Mouse (Mus musculus) ES-E14 (cell line): ENCODE data around the gene Supt20. TPM values are rescaled to one million over a fixed set of nuclear protein-coding genes. Genes with fewer than 3 reads are reported as not detected.

Source experiments
- DNase-seq: peaks from one replicate; pipeline ENCODE4 v3.0.0-alpha.2; 2013; ENCODE audit warnings: low read depth, low spot score
- H3K27ac ChIP-seq: 2 replicates; pipeline ENCODE4 v1.5.1; 2012; ENCODE audit warnings: low read depth, mild to moderate bottlenecking, low read length, moderate library complexity, mixed read lengths; ENCODE audit not compliant: poor library complexity, insufficient read depth, severe bottlenecking
- H3K36me3 ChIP-seq: 2 replicates; pipeline ENCODE4 v1.6.1; 2012; ENCODE audit warnings: mild to moderate bottlenecking, low read length, moderate library complexity, mixed read lengths; ENCODE audit not compliant: control insufficient read depth, poor library complexity, insufficient read depth, severe bottlenecking
- H3K4me1 ChIP-seq, 2 experiments: fragments of 150-350 bp in 1 of 2; sonication (generic) in 1 of 2; 2 replicates each; pipeline ENCODE4 v1.6.1; 2012; ENCODE audit warnings: low read length in 2 of 2, mild to moderate bottlenecking in 1 of 2, mixed read lengths in 1 of 2; ENCODE audit not compliant: control insufficient read depth in 2 of 2, insufficient read depth in 2 of 2, poor library complexity in 1 of 2
- H3K4me3 ChIP-seq, 2 experiments: fragments of 150-350 bp in 1 of 2; sonication (generic) in 1 of 2; 2 replicates each; pipeline ENCODE4 v1.5.1; 2012; ENCODE audit warnings: low read length in 2 of 2, low read depth in 1 of 2, mild to moderate bottlenecking in 1 of 2, mixed read lengths in 1 of 2; ENCODE audit not compliant: insufficient read depth in 1 of 2, poor library complexity in 1 of 2, severe bottlenecking in 1 of 2
- H3K9ac ChIP-seq: 2 replicates; pipeline ENCODE4 v1.6.1; 2012; ENCODE audit warnings: low read depth, mild to moderate bottlenecking, low read length, mixed read lengths; ENCODE audit not compliant: poor library complexity, insufficient read depth, severe bottlenecking
- H3K9me3 ChIP-seq: fragments of 150-350 bp; sonication (generic); 2 replicates; pipeline ENCODE4 v1.6.1; 2012; ENCODE audit warnings: low read depth, mild to moderate bottlenecking, low read length; ENCODE audit not compliant: control insufficient read depth, insufficient read depth
- CHD2 ChIP-seq: IDR thresholded peaks from 2 replicates; pipeline ENCODE4 v1.6.1; 2014; ENCODE audit warnings: mild to moderate bottlenecking, low read depth, low read length, inconsistent platforms
- HCFC1 ChIP-seq: IDR thresholded peaks from 2 replicates; pipeline ENCODE4 v1.6.1; 2012; ENCODE audit warnings: low read length, inconsistent platforms, borderline replicate concordance; ENCODE audit not compliant: insufficient read depth
- MAFK ChIP-seq: IDR thresholded peaks from 2 replicates; pipeline ENCODE4 v1.6.1; 2014; ENCODE audit warnings: mild to moderate bottlenecking, low read depth, low read length, inconsistent platforms; ENCODE audit not compliant: insufficient read depth
- ZC3H11A ChIP-seq: IDR thresholded peaks from 2 replicates; pipeline ENCODE4 v1.6.1; 2012; ENCODE audit warnings: low read depth, mild to moderate bottlenecking, inconsistent platforms, low read length, borderline replicate concordance
- ZNF384 ChIP-seq: IDR thresholded peaks from 2 replicates; pipeline ENCODE4 v1.6.1; 2012; ENCODE audit warnings: low read depth, low read length, inconsistent platforms
- in situ Hi-C, 2 experiments: fragments of 600-800 bp; cut with MboI; formaldehyde crosslinking; loops; one replicate each; pipeline ENCODE4 v1.15.1; 2025; ENCODE audit warnings: low sequenced_read_pairs in 2 of 2, inconsistent platforms in 1 of 2; ENCODE audit not compliant: unreplicated experiment in 2 of 2
- total RNA-seq: library from RNA; depleted of rRNA; stranded (reverse); fragments of 300-350 nt; gene quantifications from 2 replicates; pipeline ENCODE4 v1.2.3, GENCODE M21; 2012

Supt20 gene
- total RNA-seq, 1 experiment: 56.4 TPM

DNA sequence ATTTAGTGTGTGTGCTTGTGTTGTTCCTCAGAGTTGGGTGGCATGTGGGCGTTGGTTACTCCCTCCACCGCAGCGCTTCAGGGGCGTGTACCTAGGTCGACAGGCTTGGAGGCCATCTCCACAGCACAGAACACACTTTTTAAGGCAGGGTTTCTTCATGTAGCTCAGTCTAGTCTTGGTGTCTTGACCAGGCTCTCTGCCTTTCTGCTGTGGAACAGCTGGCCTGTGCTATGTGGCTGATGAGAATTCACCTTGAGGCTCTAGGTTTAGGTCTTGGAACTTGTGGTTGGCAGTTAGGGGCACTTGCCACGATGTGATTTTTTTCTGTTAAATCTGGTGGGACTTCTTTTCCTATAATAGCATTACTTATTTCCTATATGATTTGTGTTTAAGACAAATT is 21.6 kb downstream of the Supt20 start, which contains the start of gene Gm21958:
Gene Gm21958, minus strand, starts transcription at position 101 of the 400 bp plus-strand sequence.
- TF ChIP-seq ZC3H11A: no peak
- in situ Hi-C loops: no loop called here
- Histone ChIP-seq H3K27ac (no peak within 1 kb of the TSS), H3K9me3 (no peaks in the 10 kb centered on the region), H3K4me3 (no peak within 1 kb of the TSS), H3K36me3 (peaks cover 40% of the 10 kb centered on the region), H3K9ac (no peak within 1 kb of the TSS), H3K4me1 (no peaks in the 10 kb centered on the region)
- DNase-seq: no peak

DNA sequence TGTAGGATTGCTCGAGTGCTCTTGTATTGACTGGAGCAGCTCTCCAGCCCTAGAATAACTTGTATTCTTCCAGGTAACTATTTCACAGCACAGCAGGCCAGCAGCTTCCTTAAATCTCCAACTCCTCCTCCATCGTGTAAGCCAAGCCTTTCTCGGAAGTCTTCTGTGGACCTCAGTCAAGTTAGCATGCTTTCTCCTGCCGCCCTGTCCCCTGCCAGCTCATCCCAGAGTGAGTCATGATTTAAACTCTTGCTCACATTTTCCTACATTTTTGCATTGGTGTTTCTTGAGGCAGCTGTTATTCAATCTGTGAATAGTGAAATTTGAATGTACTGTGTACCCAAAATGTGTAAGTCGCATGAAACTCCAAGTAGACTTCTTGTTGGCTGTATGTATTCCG is 22.9 kb downstream of the Supt20 start:
- Histone ChIP-seq H3K9me3 (no peaks in the 10 kb centered on the region), H3K36me3 (peaks cover 35% of the 10 kb centered on the region), H3K9ac (no peak overlapping the region), H3K4me3 (no peak overlapping the region), H3K27ac (no peak overlapping the region), H3K4me1 (no peaks in the 10 kb centered on the region)
- DNase-seq: no peak
- TF ChIP-seq CHD2 (no peak), ZC3H11A (no peak), MAFK (no peak), ZNF384 (no peak), HCFC1 (no peak)
- in situ Hi-C loops: no loop called here

DNA sequence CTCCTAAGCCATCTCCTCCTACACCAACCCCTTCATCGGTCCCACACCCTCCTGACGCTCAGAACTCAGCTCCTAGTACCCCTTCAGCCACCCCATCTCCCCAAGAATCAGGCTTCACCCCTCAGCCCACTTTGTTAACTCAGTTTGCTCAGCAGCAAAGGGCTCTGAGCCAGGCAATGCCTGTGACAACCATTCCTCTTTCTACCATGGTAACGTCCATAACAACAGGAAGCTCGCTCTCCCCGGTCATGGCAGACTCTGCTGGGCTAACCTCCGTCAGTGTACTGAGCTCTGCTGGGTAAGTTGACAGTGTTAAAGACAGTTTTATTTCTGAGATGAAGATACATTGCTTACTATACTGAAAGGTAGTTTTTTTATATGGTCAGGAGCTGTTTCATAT is 24.7 kb downstream of the Supt20 start:
- Histone ChIP-seq H3K4me3 (no peak overlapping the region), H3K36me3 (peaks cover 27% of the 10 kb centered on the region), H3K9me3 (no peaks in the 10 kb centered on the region), H3K27ac (no peak overlapping the region), H3K9ac (no peak overlapping the region), H3K4me1 (no peaks in the 10 kb centered on the region)
- DNase-seq: no peak
- no peak for TF ChIP-seq MAFK
- no peak for TF ChIP-seq CHD2
- TF ChIP-seq ZNF384: no peak
- no peak for TF ChIP-seq HCFC1
- no peak for TF ChIP-seq ZC3H11A
- in situ Hi-C loops: no loop called here

DNA sequence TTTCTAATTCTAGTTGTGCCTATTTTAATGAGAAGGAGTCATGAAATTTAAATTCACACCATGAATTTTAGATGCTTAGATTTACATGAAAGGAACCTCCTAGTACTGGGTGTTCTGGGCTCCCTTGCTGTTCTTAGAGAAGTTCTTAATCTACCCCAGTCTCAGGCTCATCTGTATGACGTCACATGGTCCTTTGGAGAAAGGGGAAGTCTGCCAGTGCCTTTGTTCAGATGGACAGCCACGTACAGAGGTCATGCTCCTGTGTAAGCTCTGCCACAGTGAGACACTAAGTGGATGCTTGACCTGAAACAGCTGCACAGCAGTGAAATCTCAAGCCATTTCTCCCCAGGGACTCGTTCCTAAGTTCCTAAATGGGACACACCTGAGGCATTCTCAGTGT is 26.3 kb downstream of the Supt20 start:
- TF ChIP-seq HCFC1 (no peak), ZNF384 (no peak), MAFK (no peak), ZC3H11A (no peak), CHD2 (no peak)
- in situ Hi-C loops: no loop called here

DNA sequence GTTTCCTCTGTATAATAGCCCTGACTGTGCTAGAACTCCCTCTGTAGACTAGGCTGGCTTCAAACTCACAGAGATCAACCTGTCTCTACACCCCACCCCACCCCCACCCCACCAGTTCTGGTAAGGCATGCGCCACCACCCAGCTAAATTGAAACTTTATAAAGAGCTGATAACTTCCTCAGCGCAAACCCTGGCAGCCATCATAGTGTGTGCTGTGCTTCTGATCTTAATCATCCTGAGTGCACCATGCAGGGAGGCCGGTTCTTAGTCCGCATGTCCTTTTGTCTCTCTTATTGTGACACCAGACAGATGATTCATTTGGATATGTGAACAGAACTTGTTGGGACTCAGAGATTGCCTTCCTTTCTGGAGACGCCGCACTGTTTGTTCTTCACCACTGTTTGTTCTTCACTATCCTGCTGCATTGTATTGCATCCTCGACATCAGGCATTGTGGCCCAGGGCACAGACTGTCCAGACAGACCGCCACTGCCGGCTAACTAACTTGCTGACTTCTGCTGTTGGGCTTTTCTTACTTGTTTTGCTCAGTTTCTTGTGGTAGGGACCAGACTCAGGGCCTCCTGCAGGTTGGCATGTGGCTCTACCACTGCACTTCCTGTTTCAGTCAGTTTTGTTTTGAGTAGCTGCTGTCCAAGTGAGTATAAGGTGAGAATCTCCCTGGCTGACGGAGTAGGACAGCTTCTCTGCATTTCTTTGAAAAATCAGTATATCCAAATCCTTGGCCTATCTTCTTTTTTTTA is 31.3 kb downstream of the Supt20 start:
- DNase-seq: no peak
- Histone ChIP-seq H3K36me3 (peaks cover 25% of the 10 kb centered on the region), H3K27ac (no peak overlapping the region), H3K4me1 (peaks cover 2 to 6% of the 10 kb centered on the region in 2 experiments; a peak in 1 of 4 replicates), H3K4me3 (no peak overlapping the region), H3K9ac (no peak overlapping the region), H3K9me3 (no peaks in the 10 kb centered on the region)
- in situ Hi-C loops: no loop called here
- no peak for TF ChIP-seq HCFC1
- no peak for TF ChIP-seq CHD2
- no peak for TF ChIP-seq MAFK
- no peak for TF ChIP-seq ZNF384
- no peak for TF ChIP-seq ZC3H11A

More for the DNA sequence above, 26.3 kb downstream of the Supt20 start:
- Histone ChIP-seq H3K4me1 (peaks cover 2 to 6% of the 10 kb centered on the region in 2 experiments; a peak in 1 of 4 replicates), H3K9me3 (no peaks in the 10 kb centered on the region), H3K4me3 (no peak overlapping the region), H3K36me3 (peaks cover 28% of the 10 kb centered on the region), H3K27ac (no peak overlapping the region), H3K9ac (no peak overlapping the region)
- no peak for DNase-seq
